Mouse (Mus musculus) heart, postnatal 36 days (tissue): ENCODE measurements around the gene Bmp15. TPM values are rescaled to one million over a fixed set of nuclear protein-coding genes. Genes with fewer than 3 reads are reported as not detected.

Experiments used
- DNase-seq, 2 experiments: peaks; one replicate each; pipeline ENCODE4 v3.0.0; 2021 to 2022
- intact Hi-C: fragments of 180-260 bp; cut with DNase I; formaldehyde crosslinking; loops from one replicate; pipeline ENCODE4 v1.15.1; 2025
- total RNA-seq, 2 experiments: library from RNA; stranded (reverse); gene quantifications; 2 replicates each; pipeline ENCODE4 v1.2.3; 2021

Bmp15 gene
- not detected for total RNA-seq

GRCm38 (mm10) chrX:6320621-6321020 lies at the start of gene Bmp15:
Bmp15 (minus strand) TSS chrX:6320721.
- intact Hi-C loops: loop anchor here (5.0 kb wide), 1 partner anchor 58 kb away; no protein-coding TSS in a partner anchor
- DNase-seq: no peak

- intact Hi-C loops: no loop called here
Observed at GRCm38 (mm10) chrX:6368822-6369221, 48.3 kb upstream of the Bmp15 start.

DNA sequence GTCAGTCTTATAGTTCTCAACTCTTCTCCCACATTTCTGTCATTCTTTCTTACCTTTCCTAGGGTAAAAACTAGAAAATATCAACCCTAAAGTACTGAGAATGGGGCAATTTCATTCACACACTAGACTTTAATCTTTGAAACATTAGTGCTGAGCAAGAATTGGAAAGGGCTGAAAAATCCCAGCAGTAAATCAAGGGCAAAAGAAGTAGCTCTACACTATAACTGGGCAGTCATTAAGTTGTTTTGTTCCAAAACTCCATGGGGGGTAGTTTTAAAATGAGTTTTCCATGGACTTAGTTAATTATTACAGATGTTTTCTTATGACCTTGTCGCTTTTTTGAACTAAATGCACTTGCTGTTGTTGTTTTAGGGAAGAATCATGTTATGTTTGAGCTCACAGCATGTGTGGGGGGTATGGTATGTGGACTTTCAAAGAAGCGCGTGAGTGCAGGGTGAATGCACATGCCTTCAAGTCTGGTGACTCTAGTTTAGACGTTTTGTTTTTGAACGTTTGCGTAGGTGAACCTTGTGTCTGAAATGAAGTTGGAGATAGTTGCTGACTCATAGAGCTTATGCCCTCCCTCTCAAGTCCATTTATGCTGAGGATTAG lies 37.1 kb upstream of the Bmp15 start:
- no peak for DNase-seq
- intact Hi-C loops: no loop called here

More at GRCm38 (mm10) chrX:6368822-6369221, 48.3 kb upstream of the Bmp15 start:
- no peak for DNase-seq

GRCm38 (mm10) chrX:6356876-6357275 lies 36.4 kb upstream of the Bmp15 start:
- intact Hi-C loops: no loop called here
- DNase-seq: no peak

DNA sequence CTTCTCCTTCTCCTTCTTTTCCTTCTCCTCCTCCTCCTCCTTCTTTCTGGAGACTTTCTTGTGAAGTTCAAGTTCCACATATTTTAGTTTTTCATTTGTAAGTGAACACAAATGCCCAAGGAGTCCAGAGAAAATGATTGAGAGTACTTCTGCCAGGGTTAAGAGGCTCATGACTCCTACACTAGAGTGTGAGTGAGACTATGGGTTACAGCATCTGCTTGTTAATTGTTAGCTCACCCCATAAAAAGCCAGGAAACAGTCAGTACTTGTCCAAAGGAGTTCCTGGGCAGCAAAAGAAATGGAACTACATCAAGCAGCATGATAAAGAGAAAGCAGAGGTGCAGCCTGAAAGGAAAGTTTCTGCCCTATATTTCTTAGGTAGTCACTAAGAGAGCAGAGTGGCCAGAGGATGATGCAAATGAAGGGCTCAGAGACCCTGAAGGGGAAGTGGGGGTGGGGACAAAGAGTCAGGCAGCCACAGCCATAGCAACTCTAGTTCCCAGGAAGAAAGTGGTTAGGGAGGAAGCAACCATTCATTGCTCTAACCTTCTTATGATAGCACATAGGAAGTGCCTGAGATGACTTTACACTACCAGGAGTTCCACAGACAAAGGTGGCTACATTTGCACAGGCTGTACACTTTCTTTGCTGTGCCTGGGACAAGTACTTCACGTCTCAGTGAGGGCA lies 24.9 kb upstream of the Bmp15 start:
- no peak for DNase-seq
- intact Hi-C loops: no loop called here

DNA sequence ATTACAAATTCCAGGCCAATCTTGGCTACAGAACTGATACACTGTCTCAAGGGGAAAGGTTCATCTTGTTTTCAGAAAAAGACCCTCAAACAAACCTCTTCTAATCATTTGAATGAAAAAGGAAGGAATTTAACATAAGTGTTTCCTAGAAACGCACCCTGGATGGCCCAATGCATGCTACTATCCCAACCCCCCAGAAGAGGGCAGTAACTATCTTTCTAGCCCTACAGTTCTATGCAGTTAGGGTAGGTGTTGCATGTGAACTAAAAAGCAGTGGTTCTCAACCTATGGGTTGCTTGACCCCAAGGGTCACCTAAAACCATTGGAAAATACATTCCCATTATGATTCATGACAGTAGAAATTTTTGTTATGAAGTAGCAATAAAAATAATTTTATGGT lies 3.5 kb upstream of the Bmp15 start:
- DNase-seq: no peak
- intact Hi-C loops: loop anchor here (2.0 to 5.0 kb wide), 3 partner anchors 62 to 199 kb away; no protein-coding TSS in a partner anchor

GRCm38 (mm10) chrX:6317747-6318146 lies 2.8 kb downstream of the Bmp15 start:
- DNase-seq: peak; percentile 2 to 9
- intact Hi-C loops: no loop called here

Other genes starting within 250 kb of the Bmp15 start
- not detected for gene AU022751, start 237.3 kb downstream of the Bmp15 start, total RNA-seq
- under 1 TPM; 0.41 to 0.64 TPM for gene Nudt10, start 147.7 kb downstream of the Bmp15 start, total RNA-seq
- gene Shroom4, start 79.1 kb upstream of the Bmp15 start, total RNA-seq: 10 to 100 TPM; 14.1 to 18.1 TPM